Mouse (Mus musculus): Measurements from ENCODE around the gene Cd200r1.
A peak's percentile ranks its signal among the peaks of the same experiment; 100 is the strongest.

The Cd200r1 gene

DNA sequence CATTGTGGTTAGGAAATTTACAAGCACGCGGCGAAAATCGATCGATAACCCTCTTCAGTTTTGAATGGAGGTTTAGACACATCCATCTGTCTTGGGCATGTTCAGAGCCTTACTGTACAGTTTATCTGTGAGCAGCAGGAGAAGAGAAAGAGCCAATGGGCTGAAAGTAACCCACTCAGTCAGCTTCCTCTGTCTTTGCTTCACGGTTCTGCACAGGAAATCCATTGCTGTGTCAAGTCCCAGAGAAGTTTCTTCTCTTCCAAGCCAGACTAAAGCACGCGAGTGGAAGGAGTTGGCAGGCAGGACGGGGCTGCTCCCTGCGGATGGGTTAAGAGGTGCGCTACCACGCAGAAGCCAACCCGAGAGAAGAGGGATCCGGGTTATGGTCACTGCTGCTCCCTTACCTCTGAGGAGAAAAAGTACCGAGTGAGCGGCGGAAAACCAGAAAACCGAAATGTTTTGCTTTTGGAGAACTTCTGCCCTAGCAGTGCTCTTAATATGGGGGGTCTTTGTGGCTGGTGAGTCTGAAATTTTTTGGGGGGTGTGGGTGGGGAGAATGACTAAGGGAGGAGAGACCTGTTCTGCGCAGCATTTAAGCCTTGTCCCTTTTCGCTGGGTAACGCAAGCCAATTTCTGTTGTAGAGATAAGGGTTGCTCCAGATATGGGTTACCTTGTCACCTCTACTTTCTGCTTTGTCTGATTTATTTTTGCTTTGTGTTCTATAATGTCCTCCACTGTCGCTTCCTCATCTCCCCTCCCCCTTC, at the start of gene Cd200r1:
TSS of gene Cd200r1 (plus strand) at position 182 of the 765 bp plus-strand sequence.
- DNase-seq = peak in 1 of 2 experiments; percentile 22

DNA sequence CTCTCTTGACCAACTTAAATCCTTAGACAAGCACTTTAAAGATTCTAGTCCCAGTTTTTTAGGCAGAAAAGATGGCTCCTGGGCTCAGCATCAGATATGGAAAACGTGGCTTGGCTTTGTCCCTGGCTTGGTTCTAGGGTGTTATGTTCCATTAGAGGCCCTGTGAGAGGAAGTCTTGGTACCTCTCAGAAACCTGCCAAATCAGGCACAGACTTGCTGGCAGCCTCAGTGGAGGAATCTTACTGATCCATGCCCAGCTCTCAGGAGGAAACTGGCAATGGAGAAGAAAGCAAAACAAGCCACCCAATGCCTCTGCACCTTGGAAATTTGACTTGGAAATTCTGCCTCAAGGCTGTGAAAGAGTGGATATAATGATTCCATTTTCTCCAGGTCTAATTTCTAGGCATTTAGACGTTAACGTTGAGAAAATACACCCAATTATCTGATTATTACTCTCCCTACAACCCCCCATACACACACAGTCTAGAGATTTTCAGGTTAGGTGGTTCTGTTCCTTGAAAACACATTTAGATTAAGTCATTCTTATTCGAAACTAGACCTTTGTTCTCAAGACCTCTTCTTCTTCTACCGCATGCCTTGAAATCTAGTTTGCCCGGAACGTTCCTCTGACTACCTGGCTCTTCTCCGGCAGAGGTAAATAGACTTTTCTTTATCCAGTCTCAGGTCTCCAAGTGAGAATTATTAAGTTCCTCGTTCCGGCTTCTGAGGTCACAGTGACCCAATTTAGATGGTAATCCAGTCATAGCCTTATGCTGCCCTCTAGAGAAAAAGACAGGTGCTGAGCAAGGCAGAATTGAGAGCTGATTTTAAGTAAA, 49.0 kb upstream of the Cd200r1 start:
- no peak for DNase-seq

DNA sequence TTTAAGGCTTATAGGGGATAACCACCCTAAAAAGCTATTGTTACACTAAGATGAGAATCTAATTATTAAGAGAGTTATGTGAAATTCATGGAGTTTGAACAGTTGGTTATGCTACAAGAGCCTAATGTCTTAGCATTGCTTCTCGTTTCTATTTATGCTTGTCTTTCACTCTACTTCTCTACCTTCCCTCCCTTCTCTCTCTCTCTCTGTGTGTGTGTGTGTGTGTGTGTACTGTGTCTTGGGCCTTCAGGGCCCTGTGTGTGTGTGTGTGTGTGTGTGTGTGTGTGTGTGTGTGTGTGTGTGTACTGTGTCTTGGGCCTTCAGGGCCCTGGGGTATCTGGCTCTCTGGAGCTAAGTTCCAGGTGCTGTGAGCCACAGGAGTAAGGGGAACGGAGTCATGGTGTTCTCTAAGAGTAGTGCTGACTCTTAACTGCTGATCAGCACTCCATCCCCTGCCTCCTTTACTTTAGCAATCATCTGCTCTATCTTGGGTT, 48.3 kb upstream of the Cd200r1 start:
- no peak for DNase-seq

DNA sequence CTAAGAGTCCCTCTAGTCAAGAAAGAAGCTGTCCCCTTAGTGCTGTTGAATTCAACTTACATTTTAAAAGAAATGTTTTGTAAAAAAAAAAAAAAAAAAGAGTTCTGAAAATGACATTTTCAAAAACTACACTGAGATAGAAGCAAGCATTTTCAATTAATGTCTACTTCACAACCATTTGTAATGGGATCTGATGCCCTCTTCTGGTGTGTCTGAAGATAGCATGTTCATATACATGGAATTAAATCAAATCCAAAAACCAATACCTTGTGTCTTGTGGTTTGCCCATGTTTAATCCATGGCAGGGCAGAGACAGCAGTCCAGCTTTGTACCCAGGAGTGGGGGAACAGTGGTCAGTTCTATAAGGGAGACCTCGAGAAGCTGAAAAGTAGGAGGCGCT, 47.7 kb upstream of the Cd200r1 start:
- no peak for DNase-seq

- DNase-seq = no peak
Measured at GRCm38 (mm10) chr16:44719349-44719748, 46.2 kb upstream of the Cd200r1 start.

- DNase-seq = no peak
Measured at GRCm38 (mm10) chr16:44720518-44720917, 45.0 kb upstream of the Cd200r1 start.

DNA sequence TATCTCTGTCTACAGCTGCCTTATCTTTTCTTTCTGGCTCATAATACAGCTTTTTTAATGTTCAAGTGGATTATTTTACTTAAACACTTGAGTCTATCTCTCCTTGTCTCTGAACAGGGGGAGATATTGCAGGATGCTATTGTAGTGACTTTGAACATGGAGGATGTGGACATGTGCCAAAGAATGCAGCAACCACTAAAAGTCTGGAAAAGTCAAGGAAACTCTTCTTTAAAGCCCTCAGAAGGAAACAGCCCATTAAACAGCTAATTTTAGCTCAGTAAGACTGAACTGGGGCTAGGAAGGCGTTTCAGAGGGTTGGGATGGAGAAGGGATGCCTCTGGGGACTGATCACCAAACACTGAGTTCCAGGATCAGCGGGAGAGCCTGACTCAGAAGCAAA, 42.9 kb upstream of the Cd200r1 start:
- DNase-seq = no peak

DNA sequence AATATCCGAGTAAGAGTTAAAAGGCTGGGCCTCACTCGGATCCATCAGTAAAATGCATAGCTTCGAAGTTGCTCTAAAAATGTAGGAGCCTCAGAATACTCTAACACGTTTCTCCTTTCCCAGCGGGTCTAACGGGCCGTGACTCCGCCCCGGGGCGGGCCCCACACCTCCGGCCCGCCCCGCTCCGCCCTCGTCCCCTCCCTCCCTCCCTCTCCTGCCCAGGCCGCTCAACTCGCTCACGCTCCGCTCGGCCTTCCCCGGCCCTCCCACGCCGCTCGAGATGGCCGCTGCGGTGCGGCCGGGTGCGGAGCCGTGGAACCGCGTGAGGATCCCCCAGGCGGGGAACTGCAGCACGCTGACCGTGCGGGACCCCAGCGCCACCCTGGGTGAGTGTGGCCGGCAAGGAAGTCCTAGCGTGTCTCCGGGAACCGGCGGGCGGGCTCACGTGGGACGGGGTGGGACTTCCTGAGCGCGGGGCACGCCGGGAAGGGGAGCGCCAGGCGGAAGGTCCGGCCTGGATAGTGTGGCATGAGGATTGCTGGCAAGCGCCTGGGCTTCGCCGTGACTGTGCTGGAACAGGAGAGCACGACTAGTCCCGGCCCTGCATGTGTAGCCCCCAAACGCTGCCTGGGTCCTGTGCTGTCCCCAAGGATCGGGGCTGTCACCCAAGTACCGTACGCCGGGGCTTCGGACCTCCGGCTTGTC, 41.3 kb upstream of the Cd200r1 start, which contains the start of gene Nepro:
TSS of gene Nepro (plus strand) at position 219 of the 705 bp plus-strand sequence.
- DNase-seq = peak; percentile 84 to 92

GRCm38 (mm10) chr16:44724847-44725246, 40.7 kb upstream of the Cd200r1 start:
- DNase-seq = no peak

DNA sequence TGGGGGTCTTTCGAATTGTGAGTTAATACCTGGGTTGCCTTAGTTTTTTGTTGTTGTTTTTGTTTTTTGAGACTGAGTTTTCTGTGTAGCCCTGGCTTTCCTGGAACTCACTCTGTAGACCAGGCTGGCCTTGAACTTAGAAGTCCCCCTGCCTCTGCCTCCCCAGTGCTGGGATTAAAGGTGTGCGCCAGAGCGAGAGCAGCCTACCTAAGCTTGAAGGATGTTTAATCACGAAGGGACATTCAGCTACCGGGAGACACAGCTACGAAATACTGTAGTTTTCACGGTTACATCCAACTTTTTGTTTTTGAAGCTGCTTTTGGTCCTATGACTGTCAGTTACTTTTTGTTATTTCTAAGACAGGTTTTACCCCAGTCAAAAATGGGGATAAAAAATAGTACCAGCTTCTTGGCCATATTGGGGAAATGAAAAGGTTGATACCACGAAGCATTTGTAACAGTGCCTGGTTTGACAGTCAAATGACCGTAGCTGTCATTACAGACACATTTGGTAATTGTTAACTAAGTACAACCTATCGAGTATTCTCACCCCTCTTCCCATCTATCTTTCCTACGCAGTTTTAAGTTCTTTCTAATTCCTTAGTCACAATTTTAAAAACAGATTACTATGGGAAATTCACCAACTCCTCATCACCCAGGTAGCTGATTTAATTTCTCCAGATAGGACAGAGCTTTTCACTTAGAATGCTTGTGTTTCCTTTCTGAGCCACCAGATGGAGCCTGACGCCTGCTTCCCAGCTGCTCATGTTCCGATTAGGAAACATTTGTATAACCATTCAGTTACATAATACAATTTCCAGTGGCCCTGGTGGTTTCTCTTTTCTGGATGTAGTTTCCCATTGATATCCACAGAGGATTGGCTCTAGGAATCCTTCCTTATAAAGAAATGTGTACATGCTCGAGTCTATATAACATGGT, 40.0 kb upstream of the Cd200r1 start:
- peak in 1 of 2 experiments; percentile 64 for DNase-seq

- no peak for DNase-seq
Measured at GRCm38 (mm10) chr16:44727525-44727924, 38.0 kb upstream of the Cd200r1 start.

DNA sequence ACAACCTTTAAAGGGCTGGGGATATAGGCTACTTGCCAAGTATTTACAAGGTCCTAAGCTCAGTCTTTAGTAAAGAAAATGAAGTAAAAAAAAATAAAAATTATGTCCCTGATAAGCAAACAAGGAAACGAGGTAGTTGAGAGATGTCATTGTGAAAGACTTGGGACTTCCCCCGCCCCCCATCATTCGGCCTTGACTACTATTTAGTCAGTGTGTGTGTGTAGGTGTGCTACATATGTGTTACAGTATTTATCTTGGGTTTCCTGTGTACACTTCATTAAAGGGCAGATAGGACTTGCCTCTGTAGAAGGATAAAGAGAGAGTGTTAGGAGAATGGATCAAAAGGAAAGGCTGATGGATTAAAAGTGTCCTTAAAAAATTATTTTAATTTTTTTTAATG, 31.5 kb upstream of the Cd200r1 start:
- DNase-seq = no peak

DNA sequence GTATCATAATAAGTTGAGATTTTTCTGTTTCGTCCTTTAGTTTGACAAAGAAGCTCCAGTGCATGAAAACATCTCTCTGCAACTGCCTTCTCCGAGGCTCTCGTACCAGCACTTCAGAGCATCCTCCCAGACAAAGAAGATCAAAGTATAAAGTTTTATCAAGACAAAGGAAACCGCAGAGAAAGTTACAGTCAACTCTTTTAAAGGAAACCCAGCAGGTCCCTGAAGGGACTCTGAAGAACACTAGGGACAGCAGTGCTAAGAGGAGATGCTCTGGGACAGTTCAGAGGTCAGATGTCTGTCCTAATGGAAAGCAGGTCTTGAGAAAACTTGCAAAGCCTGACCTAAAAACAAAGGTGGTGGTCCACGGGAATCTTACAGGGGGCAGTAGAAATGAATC, 29.9 kb upstream of the Cd200r1 start:
- DNase-seq = no peak

GRCm38 (mm10) chr16:44736118-44736517, 29.4 kb upstream of the Cd200r1 start:
- DNase-seq = no peak

DNA sequence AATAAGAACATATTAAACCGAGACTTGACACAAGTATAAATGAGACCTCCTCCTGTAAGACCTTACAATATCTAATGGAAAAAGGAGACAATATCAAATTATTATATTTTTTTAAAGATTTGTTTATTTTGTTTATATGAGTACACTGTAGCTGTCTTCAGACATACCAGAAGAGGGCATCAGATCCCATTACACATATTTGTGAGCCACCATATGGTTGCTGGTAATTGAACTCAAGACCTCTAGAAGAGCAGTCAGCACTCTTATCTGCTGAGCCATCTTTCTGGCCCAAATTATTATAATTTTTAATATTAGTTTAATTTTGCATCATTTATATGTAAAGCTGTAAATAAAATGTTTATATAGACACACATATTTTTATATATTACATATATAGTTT, 22.8 kb upstream of the Cd200r1 start:
- no peak for DNase-seq

DNA sequence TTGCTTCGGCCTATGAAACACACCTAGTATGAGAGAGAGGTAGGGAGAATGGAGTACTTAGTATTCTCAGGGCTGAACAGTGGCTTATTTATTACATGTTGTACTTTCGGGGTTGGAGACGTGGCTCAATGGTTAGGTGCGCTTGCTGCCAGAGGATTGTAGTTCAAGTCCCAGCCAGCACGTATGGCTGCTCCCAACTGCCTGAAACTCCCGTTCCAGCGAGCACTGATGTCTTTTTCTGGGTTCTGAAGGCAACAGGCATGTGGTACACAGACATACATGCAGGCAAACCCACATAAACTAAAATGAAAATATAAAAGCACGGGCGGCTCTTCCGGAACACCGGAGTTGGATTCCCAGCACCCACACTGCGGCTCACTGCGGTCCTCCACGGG, 20.1 kb upstream of the Cd200r1 start:
- no peak for DNase-seq

GRCm38 (mm10) chr16:44745866-44746562, 19.5 kb upstream of the Cd200r1 start, which contains the start of gene Gtpbp8:
Gene Gtpbp8 (minus strand): TSS chr16:44746363.
- DNase-seq = peak; percentile 70 to 82

DNA sequence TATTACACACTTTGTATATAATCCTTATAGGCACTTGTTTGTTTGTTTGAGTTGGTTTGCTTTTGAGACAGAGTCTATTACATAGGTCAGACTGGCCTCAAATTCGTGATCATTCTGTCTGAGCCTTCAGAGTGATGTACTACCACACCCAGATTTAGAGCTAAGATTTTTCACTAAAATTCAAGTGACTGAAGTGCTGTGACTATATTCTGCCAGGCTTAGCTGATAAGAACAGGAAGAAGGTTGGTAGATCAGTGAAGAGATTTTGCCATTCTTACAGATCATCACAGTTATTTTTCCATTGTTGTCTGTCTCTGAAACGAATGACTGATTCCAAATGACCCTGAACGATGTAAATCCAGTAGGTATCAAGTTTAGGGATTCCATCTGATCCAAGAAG, 17.5 kb upstream of the Cd200r1 start:
- no peak for DNase-seq

GRCm38 (mm10) chr16:44757700-44758099, 7.8 kb upstream of the Cd200r1 start:
- DNase-seq = no peak

DNA sequence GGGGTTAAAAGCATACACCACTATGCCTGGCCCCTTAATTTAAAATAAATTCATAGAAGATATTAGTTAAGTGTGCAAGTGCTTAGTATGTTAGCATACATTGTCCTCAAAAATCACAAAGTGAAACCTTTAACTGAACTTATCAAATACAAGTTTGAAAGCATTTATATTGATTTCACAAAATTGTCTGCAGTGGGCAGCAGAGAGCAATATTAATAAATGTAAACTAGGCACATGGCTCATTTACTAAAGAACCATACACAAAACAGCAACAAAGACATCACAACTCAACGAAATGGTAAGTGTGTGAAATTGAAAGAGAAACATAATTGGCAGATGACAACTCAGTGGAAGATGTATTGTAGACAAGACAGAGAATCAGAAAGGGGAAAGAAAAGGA, 3.7 kb upstream of the Cd200r1 start:
- DNase-seq = no peak

- DNase-seq = no peak
Measured at GRCm38 (mm10) chr16:44766320-44766892, 870 bp downstream of the Cd200r1 start.
